Mouse (Mus musculus) cerebellum, adult 9-11 months (tissue): Measurements from ENCODE around the gene Cyp2c50.
"Not testable (repeated sequence)": the region's sequence is repeated elsewhere in the genome, so short reads cannot be mapped to it uniquely, and the experiment has no call there.

ENCODE experiments used
- DNase-seq: peaks from one replicate; pipeline ENCODE4 v3.0.0; 2022

Cyp2c50 gene

GRCm38 (mm10) chr19:40089421-40089820 lies at the start of gene Cyp2c50:
Gene Cyp2c50 (plus strand): TSS chr19:40089688.
- not testable (repeated sequence) for DNase-seq

GRCm38 (mm10) chr19:40073701-40074100 lies 15.8 kb upstream of the Cyp2c50 start, which contains the start of gene Cyp2c54:
Gene Cyp2c54 (minus strand): TSS chr19:40073827.
- no peak for DNase-seq

- DNase-seq, result no peak
These were observed 1.1 kb upstream of the Cyp2c50 start for GRCm38 (mm10) chr19:40088381-40088780.

- no peak for DNase-seq
These were observed 1.6 kb downstream of the Cyp2c50 start for GRCm38 (mm10) chr19:40091111-40091510.

GRCm38 (mm10) chr19:40119624-40120023 lies 30.1 kb downstream of the Cyp2c50 start:
- not testable (repeated sequence) for DNase-seq

- DNase-seq, result not testable (repeated sequence)
These were observed 35.7 kb downstream of the Cyp2c50 start for GRCm38 (mm10) chr19:40125165-40125564.

GRCm38 (mm10) chr19:40126996-40127395 lies 37.5 kb downstream of the Cyp2c50 start:
- DNase-seq, result not testable (repeated sequence)
